Mouse (Mus musculus) heart, adult 2 months (tissue): Measurements from ENCODE around the gene Rpl13. TPM values are rescaled to one million over a fixed set of nuclear protein-coding genes. Genes with fewer than 3 reads are reported as not detected.

ENCODE experiments used
- DNase-seq, 2 experiments: peaks; one replicate each; pipeline ENCODE4 v3.0.0; 2021
- H3K27ac ChIP-seq: fragments of 200-600 bp; 2 replicates; pipeline ENCODE4 v1.8.1; 2022
- H3K27me3 ChIP-seq: fragments of 200-500 bp; 2 replicates; pipeline ENCODE4 v1.6.1; 2012; ENCODE audit warnings: mild to moderate bottlenecking, low read length, inconsistent platforms, mixed read lengths; ENCODE audit not compliant: control insufficient read depth, insufficient read depth
- H3K36me3 ChIP-seq: fragments of 200-500 bp; 2 replicates; pipeline ENCODE4 v1.6.1; 2012; ENCODE audit warnings: low read length, inconsistent platforms; ENCODE audit not compliant: control insufficient read depth, insufficient read depth
- H3K4me1 ChIP-seq: fragments of 200-500 bp; 2 replicates; pipeline ENCODE4 v1.6.1; 2011; ENCODE audit warnings: low read length; ENCODE audit not compliant: control insufficient read depth, insufficient read depth
- H3K4me3 ChIP-seq: fragments of 200-600 bp; 2 replicates; pipeline ENCODE4 v1.8.1; 2022
- H3K79me2 ChIP-seq: fragments of 200-500 bp; replicated peaks from 2 replicates; pipeline ENCODE4 v1.6.1; 2012; ENCODE audit warnings: mild to moderate bottlenecking, inconsistent platforms, low read length, moderate library complexity, mixed read lengths; ENCODE audit not compliant: control insufficient read depth, insufficient read depth
- H3K9ac ChIP-seq: fragments of 200-500 bp; 2 replicates; pipeline ENCODE4 v1.6.1; 2012; ENCODE audit warnings: low read depth, mild to moderate bottlenecking, control low read depth, inconsistent platforms, low read length, mixed read lengths
- CTCF ChIP-seq: fragments of 200-600 bp; IDR thresholded peaks from 2 replicates; pipeline ENCODE4 v1.8.1; 2022; ENCODE audit warnings: antibody characterized with exemption, mild to moderate bottlenecking, moderate library complexity
- EP300 ChIP-seq: fragments of 200-500 bp; IDR thresholded peaks from 2 replicates; pipeline ENCODE4 v1.6.1; 2011; ENCODE audit warnings: low read depth, low read length, control low read depth; ENCODE audit not compliant: insufficient read depth
- POLR2A ChIP-seq: fragments of 200-500 bp; IDR thresholded peaks from 2 replicates; pipeline ENCODE4 v1.6.1; 2011; ENCODE audit warnings: mild to moderate bottlenecking, low read depth, low read length, control low read depth; ENCODE audit not compliant: insufficient read depth
- WGBS: fragments of 180-500 bp; shearing (Covaris S2); methylation state at CpG from one replicate; pipeline ENCODE4 v1.1.7; 2018; 5-methylcytosine and 5-hydroxymethylcytosine counted together
- intact Hi-C: fragments of 180-260 bp; cut with DNase I; formaldehyde crosslinking; loops from one replicate; pipeline ENCODE4 v1.15.1; 2025
- long read RNA-seq: library from polyadenylated mRNA; stranded (forward); transcript quantifications from one replicate; pipeline ENCODE4 v2.0.0, GENCODE M21; 2021
- polyA plus RNA-seq: library from polyadenylated mRNA; depleted of rRNA; stranded (reverse); fragments of >200 nt; gene quantifications from 2 replicates; pipeline ENCODE4 v1.2.3, GENCODE M21; 2012; rRNA removed
- total RNA-seq, 2 experiments: library from RNA; stranded (reverse); gene quantifications; 2 replicates each; pipeline ENCODE4 v1.2.3; 2021

The Rpl13 gene
- 100 to 1,000 TPM; 418 to 463 TPM for total RNA-seq
- 440 and 616 TPM in 2 replicates for polyA plus RNA-seq
- long read RNA-seq, transcript Rpl13-201 (6 exons, 780 nt): major isoform, 284 of 296 reads
- long read RNA-seq, partial matches to known transcripts: 7 of 296 reads
- long read RNA-seq, other reads (novel, unspliced or antisense): 5 of 296 reads

DNA sequence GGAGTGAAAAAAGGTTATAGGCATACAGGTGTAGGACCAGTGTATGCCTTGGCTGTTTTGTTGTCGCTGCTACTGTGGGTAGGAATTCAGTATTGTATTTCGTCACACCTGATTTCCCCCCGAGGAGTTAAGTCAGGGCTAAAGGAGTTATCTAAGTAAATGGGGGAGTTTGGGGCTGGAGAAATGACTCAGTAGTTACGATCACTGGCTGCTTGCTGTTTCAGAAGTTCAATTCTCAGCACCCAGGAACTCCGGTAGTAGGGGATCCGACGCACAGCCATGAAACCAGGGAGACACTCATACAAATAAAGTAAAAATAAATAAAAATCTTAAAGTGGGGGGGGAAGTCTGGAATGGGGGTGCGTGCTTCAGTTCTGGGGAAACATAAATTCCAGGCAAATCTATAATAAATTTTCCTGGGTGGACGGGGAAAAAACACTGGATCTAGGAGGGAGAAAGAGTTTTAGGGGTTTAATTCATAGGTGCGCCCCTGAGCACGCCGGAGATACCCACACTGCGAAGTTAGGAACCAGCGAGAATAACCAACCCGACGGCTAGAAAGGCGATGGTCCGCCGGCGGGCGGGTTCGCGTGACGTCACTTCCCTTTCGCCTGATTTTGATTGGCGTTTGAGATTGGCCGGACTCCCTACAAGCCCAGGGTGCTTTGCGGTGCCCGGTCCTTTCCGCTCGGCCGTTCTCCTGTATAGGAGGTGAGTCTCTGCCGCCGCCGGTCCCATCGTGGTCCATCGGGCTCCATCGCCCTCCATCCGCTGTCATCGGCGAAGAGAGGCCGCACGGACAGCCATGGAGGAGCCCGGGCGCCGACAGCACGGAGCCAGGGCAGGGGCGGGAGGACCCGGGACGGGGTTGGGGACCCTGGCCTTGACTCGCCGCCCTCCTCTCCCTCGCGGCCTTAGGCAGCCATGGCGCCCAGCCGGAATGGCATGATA is at the start of gene Rpl13:
TSS of gene Rpl13 (plus strand) at position 616 of the 951 bp plus-strand sequence.
- DNase-seq: peak; percentile 97
- Histone ChIP-seq H3K79me2 (0 out of 2 replicates have a peak, but pooled peaks cover 1% of the 10 kb centered on the region), H3K4me3 (peak within 1 kb of the TSS; percentile 81), H3K27me3 (no peaks in the 10 kb centered on the region), H3K9ac (peak within 1 kb of the TSS; percentile 96), H3K27ac (peak within 1 kb of the TSS; percentile 87), H3K4me1 (peaks cover 2% of the 10 kb centered on the region; the same call in 1 of the 2 replicates), H3K36me3 (peaks cover 9% of the 10 kb centered on the region)
- intact Hi-C loops: loop anchor here (1.0 to 10.0 kb wide), 4 partner anchors 37 to 263 kb away; partner anchors contain the start of gene Ankrd11
- under 1% methylated on average over 56 of the region's 56 CpGs for WGBS
- 0 out of 2 replicates have a peak, but pooled peaks have one; percentile 66 for TF ChIP-seq EP300
- no peak for TF ChIP-seq CTCF
- peak; percentile 97 for TF ChIP-seq POLR2A

DNA sequence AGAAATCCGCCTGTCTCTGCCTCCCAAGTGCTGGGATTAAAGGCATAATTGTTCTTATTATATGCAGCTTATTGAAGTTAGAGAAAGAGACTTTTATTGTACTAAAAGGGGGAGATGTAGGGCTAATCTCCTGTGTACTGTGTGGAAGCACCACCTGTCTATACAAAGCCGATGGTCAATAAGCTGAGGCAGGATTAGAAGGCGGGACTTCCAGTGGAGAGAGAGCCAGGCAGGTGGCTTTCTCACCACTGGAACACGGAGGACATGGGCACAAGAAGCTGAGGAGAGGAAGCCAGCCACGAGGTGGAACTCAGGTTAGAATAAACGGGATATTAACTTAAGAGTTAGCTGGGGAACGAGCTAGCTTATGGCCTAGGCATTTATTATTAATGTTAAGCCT is 39.4 kb upstream of the Rpl13 start, which contains the start of gene Spg7:
TSS of gene Spg7 (plus strand) at position 222 of the 400 bp plus-strand sequence.
- H3K36me3 ChIP-seq: peaks cover 3% of the 10 kb centered on the region; the same call in 1 of the 2 replicates
- no peak for TF ChIP-seq POLR2A
- TF ChIP-seq CTCF: no peak
- no peak for TF ChIP-seq EP300
- H3K4me3 ChIP-seq: no peak within 1 kb of the TSS
- H3K9ac ChIP-seq: no peak within 1 kb of the TSS
- peaks cover 2% of the 10 kb centered on the region; the same call in 1 of the 2 replicates for H3K79me2 ChIP-seq
- WGBS: 73% methylated on average over 7 of the region's 7 CpGs
- H3K27ac ChIP-seq: no peak within 1 kb of the TSS
- no peaks in the 10 kb centered on the region for H3K27me3 ChIP-seq
- H3K4me1 ChIP-seq: peaks cover 7% of the 10 kb centered on the region
- intact Hi-C loops: no loop called here
- DNase-seq: no peak

DNA sequence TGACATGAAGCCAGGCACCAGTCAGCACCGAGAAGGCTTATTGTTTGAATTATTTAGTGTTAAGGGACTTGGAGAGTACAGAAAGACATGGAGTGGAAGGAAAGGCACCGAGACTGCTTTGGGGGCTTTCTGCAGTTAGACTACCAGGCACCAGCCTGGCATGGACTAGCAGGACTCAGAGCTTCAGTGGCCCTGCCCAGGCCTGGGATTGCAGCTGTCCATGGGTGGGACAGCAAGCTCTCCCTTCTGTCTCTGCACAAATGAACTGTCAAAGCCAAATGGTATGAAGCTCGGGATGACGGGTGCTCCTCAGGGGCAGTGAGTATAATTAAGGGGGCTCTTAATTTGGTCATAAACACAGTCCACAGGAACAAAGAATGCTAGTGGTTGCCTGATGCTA is 38.1 kb upstream of the Rpl13 start:
- 79% methylated on average over 4 of the region's 4 CpGs for WGBS
- H3K4me3 ChIP-seq: no peak overlapping the region
- intact Hi-C loops: loop anchor here (1.0 kb wide), 1 partner anchor 229 kb away; no protein-coding TSS in a partner anchor
- no peak overlapping the region for H3K9ac ChIP-seq
- TF ChIP-seq POLR2A (no peak), EP300 (no peak), CTCF (no peak)
- H3K36me3 ChIP-seq: peaks cover 3% of the 10 kb centered on the region; the same call in 1 of the 2 replicates
- H3K79me2 ChIP-seq: peaks cover 3% of the 10 kb centered on the region; the same call in 1 of the 2 replicates
- H3K4me1 ChIP-seq: peaks cover 7% of the 10 kb centered on the region
- H3K27ac ChIP-seq: peak overlapping the region; percentile 92; the same call in 1 of the 2 replicates
- DNase-seq: no peak
- no peaks in the 10 kb centered on the region for H3K27me3 ChIP-seq

DNA sequence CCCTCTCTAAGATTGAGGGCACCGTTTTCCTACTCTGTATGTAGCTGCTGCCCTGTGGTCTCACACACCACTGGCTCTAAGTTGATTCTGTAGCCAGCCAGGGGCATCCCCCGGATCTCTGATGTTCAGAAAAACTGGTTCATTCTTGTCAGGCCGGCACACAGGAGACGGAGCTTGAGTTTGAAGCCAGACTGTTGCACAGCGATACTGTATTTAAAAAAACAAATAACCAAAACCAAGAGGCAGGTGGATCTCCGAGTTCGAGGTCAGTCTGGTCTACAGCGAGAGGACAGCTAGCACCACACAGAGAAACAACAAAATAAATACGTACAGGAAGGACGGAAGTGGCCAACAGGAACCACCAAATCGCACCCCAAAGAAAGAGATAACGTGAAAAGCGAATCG is 37.3 kb upstream of the Rpl13 start:
- Histone ChIP-seq H3K9ac (peak overlapping the region; percentile 77), H3K36me3 (peaks cover 3% of the 10 kb centered on the region; the same call in 1 of the 2 replicates), H3K4me3 (peak overlapping the region; percentile 84), H3K79me2 (peaks cover 3% of the 10 kb centered on the region; the same call in 1 of the 2 replicates), H3K27me3 (no peaks in the 10 kb centered on the region), H3K4me1 (peaks cover 7% of the 10 kb centered on the region), H3K27ac (peak overlapping the region; percentile 92)
- intact Hi-C loops: loop anchor here (1.0 kb wide), 4 partner anchors 23 to 230 kb away; partner anchors contain the start of genes Ankrd11 and Rpl13
- 1% methylated on average over 14 of the region's 14 CpGs for WGBS
- no peak for DNase-seq
- TF ChIP-seq EP300 (no peak), CTCF (no peak), POLR2A (no peak)

DNA sequence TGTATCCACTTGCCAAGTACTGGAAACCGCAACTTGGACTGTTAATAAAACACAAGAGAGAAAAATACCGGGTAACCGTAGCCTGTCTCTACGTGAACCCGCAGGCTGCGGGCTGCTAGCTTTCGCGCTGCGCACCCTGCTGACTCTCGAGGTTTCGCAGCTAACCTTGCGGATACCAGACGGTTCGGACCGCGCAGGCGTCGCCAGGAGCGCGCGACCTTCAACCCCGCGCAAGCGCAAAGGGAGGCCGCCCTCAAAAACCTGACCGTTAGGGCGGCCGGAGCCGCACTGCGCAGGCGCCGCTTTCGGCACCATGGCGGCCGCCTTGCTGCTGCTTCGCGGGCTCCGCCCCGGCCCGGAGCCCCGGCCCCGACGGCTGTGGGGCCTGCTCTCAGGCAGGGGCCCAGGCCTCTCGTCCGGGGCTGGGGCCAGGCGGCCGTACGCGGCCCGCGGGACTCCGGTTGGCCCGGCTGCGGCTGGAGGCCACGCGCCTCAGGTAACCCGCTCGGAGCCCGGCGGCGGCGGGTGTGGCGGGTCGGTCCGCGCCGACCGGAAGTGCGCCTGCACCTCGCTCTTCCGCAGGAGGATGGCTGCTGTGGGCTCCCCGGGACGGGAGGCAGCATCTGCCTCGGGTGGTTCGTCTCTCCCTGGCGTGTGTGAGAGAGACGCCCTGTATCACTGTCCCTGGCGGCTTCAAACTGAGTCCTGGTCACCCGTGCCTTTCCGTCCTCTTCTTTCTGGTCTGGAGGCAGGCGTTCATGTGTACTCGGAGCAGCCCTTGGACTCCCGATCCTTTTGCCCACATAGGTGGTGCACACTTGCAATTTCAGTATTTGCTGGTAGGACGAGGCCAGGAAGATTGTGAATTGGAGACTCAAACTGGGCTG is 36.7 kb upstream of the Rpl13 start:
- WGBS: under 1% methylated on average over 84 of the region's 84 CpGs
- peak overlapping the region; percentile 84 for H3K4me3 ChIP-seq
- H3K27me3 ChIP-seq: no peaks in the 10 kb centered on the region
- peak; percentile 96 to 98 for DNase-seq
- TF ChIP-seq EP300 (0 out of 2 replicates have a peak, but pooled peaks have one; percentile 35), POLR2A (peak; percentile 97), CTCF (peak; percentile 79)
- peaks cover 7% of the 10 kb centered on the region for H3K4me1 ChIP-seq
- H3K36me3 ChIP-seq: peaks cover 3% of the 10 kb centered on the region; the same call in 1 of the 2 replicates
- intact Hi-C loops: loop anchor here (1.0 kb wide), 3 partner anchors 23 to 159 kb away; partner anchors contain the start of genes Ankrd11 and Rpl13
- H3K79me2 ChIP-seq: peaks cover 3% of the 10 kb centered on the region; the same call in 1 of the 2 replicates
- peak overlapping the region; percentile 88 for H3K9ac ChIP-seq
- H3K27ac ChIP-seq: peak overlapping the region; percentile 92
